Mouse (Mus musculus) left cerebral cortex, adult 8-10 months (tissue): Measurements from ENCODE around the gene Mrps31. TPM values are rescaled to one million over a fixed set of nuclear protein-coding genes. Genes with fewer than 3 reads are reported as not detected.

ENCODE experiments used
- DNase-seq, 2 experiments: peaks; one replicate each; pipeline ENCODE4 v3.0.0; 2022; ENCODE audit warnings: low spot score in 2 of 2
- total RNA-seq, 4 experiments: library from RNA; stranded (reverse); gene quantifications; 2 replicates each; pipeline ENCODE4 v1.2.4; 2022

Gene Mrps31
- 10 to 100 TPM; 21.5 to 27.0 (median 25.4) TPM for total RNA-seq

DNA sequence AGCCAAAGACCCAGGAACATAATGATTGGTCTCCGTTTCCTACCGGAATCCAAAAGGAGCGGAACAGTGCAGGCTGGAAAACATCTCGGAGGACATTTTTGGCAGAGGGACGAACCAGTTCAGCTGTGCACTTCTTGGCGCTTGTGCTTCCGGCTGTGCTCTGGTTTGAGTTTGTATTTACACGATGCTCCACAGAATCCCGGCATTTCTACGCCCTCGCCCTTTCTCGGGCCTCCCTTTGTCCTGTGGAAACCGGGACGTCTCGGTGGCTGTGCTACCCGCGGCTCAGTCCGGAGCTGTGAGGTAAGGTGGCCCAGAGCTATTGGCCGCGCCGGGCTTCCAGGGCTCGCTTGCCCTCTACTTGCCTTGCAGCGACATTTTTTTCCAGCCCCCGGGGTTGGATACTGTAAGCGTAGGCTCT, at the start of gene Mrps31:
Mrps31 (plus strand) TSS at position 80 of the 421 bp plus-strand sequence.
- peak; percentile 77 to 83 for DNase-seq

- DNase-seq, result no peak
Observed at GRCm38 (mm10) chr8:22376311-22376710, 34.9 kb upstream of the Mrps31 start.

DNA sequence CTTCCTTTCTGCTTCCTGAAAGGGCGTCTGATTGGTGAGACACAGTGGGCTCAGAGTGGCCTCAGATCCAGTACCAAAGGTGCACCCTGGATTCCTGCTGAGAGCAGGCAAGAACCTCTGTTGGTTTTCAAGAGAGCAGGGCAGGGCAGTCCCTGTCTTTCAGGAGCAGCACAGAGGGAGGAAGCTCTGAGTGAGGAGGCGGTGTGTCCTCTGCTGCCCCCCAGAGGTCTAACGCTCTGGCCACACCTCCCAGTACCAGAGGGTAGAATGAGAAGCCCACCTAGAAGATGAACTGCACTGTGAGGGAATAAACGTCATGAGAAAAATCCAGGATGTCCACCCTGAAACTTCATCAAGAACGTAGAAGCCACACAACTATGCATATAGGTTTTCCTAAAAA, 34.3 kb upstream of the Mrps31 start:
- DNase-seq, result no peak

DNA sequence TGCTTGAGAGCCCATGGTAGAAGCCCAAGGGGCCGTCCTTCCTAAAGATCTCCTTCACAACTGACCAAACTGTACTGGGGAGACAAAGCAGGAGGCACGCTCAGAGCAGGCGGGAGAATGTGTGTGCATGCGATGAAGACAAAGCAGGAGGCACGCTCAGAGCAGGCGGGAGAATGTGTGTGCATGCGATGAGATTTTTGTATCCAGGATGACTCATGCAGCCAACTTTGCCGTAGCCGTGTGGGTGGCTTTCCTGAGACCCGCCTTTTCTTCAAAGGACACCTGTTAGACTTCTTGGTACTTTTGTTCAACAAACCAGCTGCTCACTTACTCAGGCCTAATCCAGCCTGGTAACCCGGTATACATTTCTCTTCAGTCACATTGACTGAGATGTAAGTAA, 30.2 kb upstream of the Mrps31 start:
- peak in 1 of 2 experiments; percentile 26 for DNase-seq

GRCm38 (mm10) chr8:22382824-22383595, 28.2 kb upstream of the Mrps31 start:
- no peak for DNase-seq

- DNase-seq, result no peak
Observed at GRCm38 (mm10) chr8:22385158-22385557, 26.0 kb upstream of the Mrps31 start.

DNA sequence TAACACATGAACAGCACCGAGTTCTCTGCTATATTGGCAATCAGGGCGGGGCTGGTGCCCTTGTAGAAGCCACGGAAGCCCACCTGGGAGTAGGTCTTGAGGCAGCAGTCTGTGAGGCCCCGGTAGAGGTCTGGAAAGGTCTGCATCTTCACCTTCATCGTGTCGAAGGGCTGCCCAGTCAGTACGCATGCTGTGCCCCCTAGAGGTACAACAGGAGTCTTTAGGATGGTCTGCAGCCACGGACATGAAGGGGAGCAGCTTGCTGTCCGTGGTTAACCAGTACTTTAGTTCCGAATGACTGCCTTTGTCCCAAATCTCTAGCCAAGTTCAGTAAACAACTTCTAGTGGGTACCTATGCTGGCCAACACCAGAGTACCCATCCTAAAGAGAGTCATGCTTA, 21.3 kb upstream of the Mrps31 start:
- DNase-seq, result no peak

GRCm38 (mm10) chr8:22390766-22391463, 20.2 kb upstream of the Mrps31 start:
- DNase-seq, result no peak

- no peak for DNase-seq
Observed at GRCm38 (mm10) chr8:22394471-22394870, 16.7 kb upstream of the Mrps31 start.

GRCm38 (mm10) chr8:22395256-22395655, 15.9 kb upstream of the Mrps31 start:
- DNase-seq, result no peak

- no peak for DNase-seq
Observed at GRCm38 (mm10) chr8:22397811-22398141, 13.4 kb upstream of the Mrps31 start.

- DNase-seq, result peak; percentile 75 to 77
Observed at GRCm38 (mm10) chr8:22398142-22398951, 12.8 kb upstream of the Mrps31 start, which contains the start of gene Slc25a15. TSS of gene Slc25a15 (minus strand) at chr8:22398597.

GRCm38 (mm10) chr8:22399285-22399880, 11.8 kb upstream of the Mrps31 start:
- no peak for DNase-seq

DNA sequence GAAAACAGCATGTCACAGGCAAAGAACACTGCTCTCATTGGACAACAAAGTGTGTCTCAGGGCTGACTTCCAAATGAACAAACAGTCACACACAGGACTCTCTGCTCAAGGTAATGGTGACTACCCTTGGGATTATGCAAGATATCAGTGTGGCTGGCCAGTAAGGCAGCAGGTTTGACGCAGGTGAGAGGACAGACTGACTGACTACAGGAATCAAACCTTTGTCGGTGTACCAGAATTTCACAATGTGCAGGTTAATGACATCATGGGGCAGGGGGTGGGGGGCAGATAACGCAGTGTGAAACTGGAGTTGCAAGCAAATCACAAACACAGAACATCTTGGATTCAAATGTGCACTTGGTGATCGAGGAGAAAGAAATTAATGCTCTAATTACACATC, 10.6 kb upstream of the Mrps31 start:
- no peak for DNase-seq

DNA sequence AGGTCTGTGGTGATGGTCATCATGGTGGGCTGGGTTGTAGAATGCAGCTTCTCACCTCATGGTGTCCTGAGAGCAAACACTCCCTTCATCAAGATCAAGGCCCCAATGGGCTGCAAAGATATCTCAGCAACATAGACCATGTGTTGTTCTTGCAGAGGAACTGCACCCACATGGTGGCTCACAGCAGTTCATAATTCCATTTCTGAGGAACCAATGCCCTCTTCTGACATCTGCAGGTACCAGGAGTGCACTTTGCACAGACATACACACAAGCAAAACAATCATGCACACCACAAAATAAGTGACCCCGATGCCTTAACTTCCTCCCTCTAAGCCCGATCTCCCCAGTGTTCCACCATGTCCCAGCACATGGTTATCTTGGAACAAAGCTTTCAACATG, 7.9 kb upstream of the Mrps31 start:
- DNase-seq, result no peak

GRCm38 (mm10) chr8:22405733-22406132, 5.4 kb upstream of the Mrps31 start:
- no peak for DNase-seq

DNA sequence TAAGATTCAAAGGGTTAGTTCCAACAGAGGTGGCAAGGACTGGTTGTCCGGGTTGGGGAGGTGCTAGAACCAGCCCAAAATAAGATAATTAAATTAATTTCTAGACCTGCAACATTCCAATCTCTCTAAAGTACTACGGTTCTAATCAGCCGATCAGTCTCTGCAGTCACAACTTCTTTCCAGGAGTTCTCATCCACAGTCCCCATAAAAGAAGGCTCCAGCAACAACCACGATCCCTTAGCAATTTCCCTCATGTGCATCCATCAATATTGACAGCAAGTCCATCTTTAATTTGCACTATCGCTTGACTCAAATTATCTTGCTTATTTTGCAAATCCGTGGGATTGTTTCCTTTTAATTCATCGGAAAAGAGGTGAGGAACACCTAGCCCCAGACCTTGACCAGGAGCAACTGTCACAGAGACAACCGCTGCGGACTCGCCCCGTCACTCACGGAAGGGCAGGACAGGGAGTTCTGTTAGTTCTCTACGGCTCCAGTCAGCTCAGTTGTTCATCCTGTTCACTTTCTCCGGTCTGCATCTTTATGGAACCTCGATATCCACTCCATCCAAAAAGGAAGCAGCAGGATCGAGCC, 376 bp upstream of the Mrps31 start:
- no peak for DNase-seq

- DNase-seq, result no peak
Observed at GRCm38 (mm10) chr8:22411971-22412370, 810 bp downstream of the Mrps31 start.
